Mouse (Mus musculus) embryonic facial prominence, embryonic 10.5 days (tissue): Measurements from ENCODE around the gene Cox20. TPM values are rescaled to one million over a fixed set of nuclear protein-coding genes. Genes with fewer than 3 reads are reported as not detected.
"Not testable (repeated sequence)": the region's sequence is repeated elsewhere in the genome, so short reads cannot be mapped to it uniquely, and the experiment has no call there.

ENCODE experiments used
- DNase-seq: peaks from one replicate; pipeline ENCODE4 v3.0.0-alpha.2; 2017; ENCODE audit warnings: low spot score
- H3K27ac ChIP-seq: fragments of 300-500 bp; sonication (generic); replicated peaks from 2 replicates; pipeline ENCODE4 v1.5.1; 2016; ENCODE audit warnings: mild to moderate bottlenecking
- H3K27me3 ChIP-seq: fragments of 300-500 bp; sonication (generic); replicated peaks from 2 replicates; pipeline ENCODE4 v1.6.1; 2016; ENCODE audit warnings: low read depth, mild to moderate bottlenecking; ENCODE audit not compliant: poor library complexity, severe bottlenecking
- H3K36me3 ChIP-seq: fragments of 300-500 bp; sonication (generic); replicated peaks from 2 replicates; pipeline ENCODE4 v1.6.1; 2016; ENCODE audit warnings: mild to moderate bottlenecking, moderate library complexity
- H3K4me1 ChIP-seq: fragments of 300-500 bp; sonication (generic); 2 replicates; pipeline ENCODE4 v1.6.1; 2016
- H3K4me3 ChIP-seq: fragments of 300-500 bp; sonication (generic); 2 replicates; pipeline ENCODE4 v1.5.1; 2016; ENCODE audit warnings: mild to moderate bottlenecking, moderate library complexity
- H3K9me3 ChIP-seq: fragments of 300-500 bp; sonication (generic); 2 replicates; pipeline ENCODE4 v1.6.1; 2016; ENCODE audit warnings: mild to moderate bottlenecking
- WGBS: fragments of 180-500 bp; shearing (Covaris S2); methylation state at CpG from one replicate; pipeline ENCODE4 v1.1.7; 2016; 5-methylcytosine and 5-hydroxymethylcytosine counted together
- polyA plus RNA-seq: library from polyadenylated mRNA; unstranded; fragments of >200 nt; fragmentation: Nextera tagmentation; extraction: Ambion mirVana; gene quantifications from 2 replicates; pipeline ENCODE4 v1.2.1, GENCODE M21; 2016

Cox20 gene
- polyA plus RNA-seq: 72.9 and 76.9 TPM in 2 replicates

- Histone ChIP-seq H3K27ac (peak within 1 kb of the TSS; percentile 99), H3K4me1 (peaks cover 34% of the 10 kb centered on the region), H3K36me3 (peaks cover 36% of the 10 kb centered on the region), H3K4me3 (peak within 1 kb of the TSS; percentile 71), H3K9me3 (no peaks in the 10 kb centered on the region), H3K27me3 (no peaks in the 10 kb centered on the region)
- under 1% methylated on average over 83 of the region's 83 CpGs for WGBS
- peak; percentile 97 for DNase-seq
Measured at GRCm38 (mm10) chr1:178318389-178319184, at the start of gene Cox20. Gene Cox20, plus strand, starts transcription at chr1:178319130.

GRCm38 (mm10) chr1:178270635-178271034 is 48.3 kb upstream of the Cox20 start:
- Histone ChIP-seq H3K36me3 (no peaks in the 10 kb centered on the region), H3K4me3 (no peak overlapping the region), H3K27me3 (peaks cover 10% of the 10 kb centered on the region), H3K4me1 (peaks cover 1% of the 10 kb centered on the region), H3K27ac (no peak overlapping the region), H3K9me3 (peaks cover 3% of the 10 kb centered on the region; the same call in 1 of the 2 replicates)
- WGBS: 87% methylated on average over 6 of the region's 6 CpGs
- no peak for DNase-seq

GRCm38 (mm10) chr1:178275174-178275730 is 43.7 kb upstream of the Cox20 start:
- Histone ChIP-seq H3K4me1 (peaks cover 14% of the 10 kb centered on the region), H3K27me3 (peaks cover 30% of the 10 kb centered on the region), H3K36me3 (no peaks in the 10 kb centered on the region), H3K27ac (no peak overlapping the region), H3K9me3 (peaks cover 3% of the 10 kb centered on the region; the same call in 1 of the 2 replicates), H3K4me3 (peak overlapping the region; percentile 75)
- no peak for DNase-seq
- 57% methylated on average over 9 of the region's 9 CpGs for WGBS

- Histone ChIP-seq H3K4me3 (peak overlapping the region; percentile 75), H3K27ac (peak overlapping the region; percentile 92), H3K9me3 (peaks cover 3% of the 10 kb centered on the region; the same call in 1 of the 2 replicates), H3K4me1 (peaks cover 14% of the 10 kb centered on the region), H3K27me3 (peaks cover 30% of the 10 kb centered on the region), H3K36me3 (no peaks in the 10 kb centered on the region)
- DNase-seq: no peak
- 7% methylated on average over 11 of the region's 11 CpGs for WGBS
Measured at GRCm38 (mm10) chr1:178275738-178276053, 43.2 kb upstream of the Cox20 start.

GRCm38 (mm10) chr1:178276054-178276911 is 42.6 kb upstream of the Cox20 start:
- peak; percentile 80 for DNase-seq
- peak overlapping the region; percentile 92 for H3K27ac ChIP-seq
- 1% methylated on average over 87 of the region's 87 CpGs for WGBS
- peaks cover 3% of the 10 kb centered on the region; the same call in 1 of the 2 replicates for H3K9me3 ChIP-seq
- H3K36me3 ChIP-seq: no peaks in the 10 kb centered on the region
- H3K27me3 ChIP-seq: peaks cover 30% of the 10 kb centered on the region
- peaks cover 14% of the 10 kb centered on the region for H3K4me1 ChIP-seq
- peak overlapping the region; percentile 75 for H3K4me3 ChIP-seq

- H3K4me3 ChIP-seq, H3K27ac ChIP-seq, H3K4me1 ChIP-seq, H3K9me3 ChIP-seq, H3K27me3 ChIP-seq, DNase-seq, H3K36me3 ChIP-seq: not testable (repeated sequence)
- 88% methylated on average over 3 of the region's 3 CpGs for WGBS
Measured at GRCm38 (mm10) chr1:178283314-178283713, 35.6 kb upstream of the Cox20 start.

- no peak for DNase-seq
- WGBS: 65% methylated on average over 2 of the region's 2 CpGs
- H3K9me3 ChIP-seq: 0 out of 2 replicates have a peak, but pooled peaks cover 6% of the 10 kb centered on the region
- no peak overlapping the region for H3K27ac ChIP-seq
- no peaks in the 10 kb centered on the region for H3K36me3 ChIP-seq
- H3K4me3 ChIP-seq: no peak overlapping the region
- no peaks in the 10 kb centered on the region for H3K27me3 ChIP-seq
- no peaks in the 10 kb centered on the region for H3K4me1 ChIP-seq
Measured at GRCm38 (mm10) chr1:178283946-178284720, 34.8 kb upstream of the Cox20 start.

GRCm38 (mm10) chr1:178287601-178288176 is 31.2 kb upstream of the Cox20 start:
- Histone ChIP-seq H3K9me3 (0 out of 2 replicates have a peak, but pooled peaks cover 6% of the 10 kb centered on the region), H3K27me3 (no peaks in the 10 kb centered on the region), H3K4me1 (no peaks in the 10 kb centered on the region), H3K36me3 (no peaks in the 10 kb centered on the region), H3K27ac (no peak overlapping the region), H3K4me3 (no peak overlapping the region)
- 55% methylated on average over 8 of the region's 8 CpGs for WGBS
- no peak for DNase-seq

- Histone ChIP-seq H3K9me3 (no peaks in the 10 kb centered on the region), H3K36me3 (no peaks in the 10 kb centered on the region), H3K4me1 (no peaks in the 10 kb centered on the region), H3K27ac (no peak overlapping the region), H3K4me3 (no peak overlapping the region), H3K27me3 (no peaks in the 10 kb centered on the region)
- DNase-seq: no peak
- WGBS: 75% methylated on average over 3 of the region's 3 CpGs
Measured at GRCm38 (mm10) chr1:178291716-178292115, 27.2 kb upstream of the Cox20 start.

GRCm38 (mm10) chr1:178294051-178294450 is 24.9 kb upstream of the Cox20 start:
- Histone ChIP-seq H3K9me3 (no peaks in the 10 kb centered on the region), H3K27me3 (no peaks in the 10 kb centered on the region), H3K4me3 (no peak overlapping the region), H3K4me1 (no peaks in the 10 kb centered on the region), H3K36me3 (no peaks in the 10 kb centered on the region), H3K27ac (no peak overlapping the region)
- WGBS: 90% methylated on average over 1 of the region's 1 CpGs
- DNase-seq: no peak

- H3K4me3 ChIP-seq, H3K36me3 ChIP-seq, H3K9me3 ChIP-seq, DNase-seq, H3K4me1 ChIP-seq, H3K27ac ChIP-seq, H3K27me3 ChIP-seq: not testable (repeated sequence)
- 81% methylated on average over 2 of the region's 2 CpGs for WGBS
Measured at GRCm38 (mm10) chr1:178301261-178301660, 17.7 kb upstream of the Cox20 start.
